Mouse (Mus musculus) adrenal gland, adult 2 months (tissue): ENCODE data around the gene Gm13306. TPM values are rescaled to one million over a fixed set of nuclear protein-coding genes. Genes with fewer than 3 reads are reported as not detected.
"Not testable (repeated sequence)": the region's sequence is repeated elsewhere in the genome, so short reads cannot be mapped to it uniquely, and the experiment has no call there.

Experiments
- DNase-seq: peaks from one replicate; pipeline ENCODE4 v3.0.0; 2021
- long read RNA-seq: library from polyadenylated mRNA; stranded (forward); transcript quantifications from one replicate; pipeline ENCODE4 v2.0.0, GENCODE M21; 2021
- polyA plus RNA-seq: library from polyadenylated mRNA; depleted of rRNA; stranded (reverse); fragments of >200 nt; gene quantifications from 2 replicates; pipeline ENCODE4 v1.2.3, GENCODE M21; 2012; rRNA removed
- total RNA-seq, 2 experiments: library from RNA; stranded (reverse); gene quantifications; 2 replicates each; pipeline ENCODE4 v1.2.3; 2021

The Gm13306 gene
- total RNA-seq = 1 to 10 TPM; 6.6 to 8.3 TPM
- 22.3 and 31.3 TPM in 2 replicates for polyA plus RNA-seq
- long read RNA-seq, partial matches to known transcripts = 0 of 2 reads
- long read RNA-seq, other reads (novel, unspliced or antisense) = 0 of 2 reads

- not testable (repeated sequence) for DNase-seq
Measured at GRCm38 (mm10) chr4:42153136-42153535, at the start of gene Gm13306. Gene Gm13306 (plus strand): TSS chr4:42153436.

- DNase-seq = not testable (repeated sequence)
Measured at GRCm38 (mm10) chr4:42114517-42114916, 38.7 kb upstream of the Gm13306 start, which contains the start of gene Gm13304. Gene Gm13304 (plus strand): TSS chr4:42114817.

GRCm38 (mm10) chr4:42168503-42168902 lies 15.3 kb downstream of the Gm13306 start, which contains the start of gene Gm13305:
Gene Gm13305 (minus strand): TSS chr4:42168603.
- not testable (repeated sequence) for DNase-seq

DNA sequence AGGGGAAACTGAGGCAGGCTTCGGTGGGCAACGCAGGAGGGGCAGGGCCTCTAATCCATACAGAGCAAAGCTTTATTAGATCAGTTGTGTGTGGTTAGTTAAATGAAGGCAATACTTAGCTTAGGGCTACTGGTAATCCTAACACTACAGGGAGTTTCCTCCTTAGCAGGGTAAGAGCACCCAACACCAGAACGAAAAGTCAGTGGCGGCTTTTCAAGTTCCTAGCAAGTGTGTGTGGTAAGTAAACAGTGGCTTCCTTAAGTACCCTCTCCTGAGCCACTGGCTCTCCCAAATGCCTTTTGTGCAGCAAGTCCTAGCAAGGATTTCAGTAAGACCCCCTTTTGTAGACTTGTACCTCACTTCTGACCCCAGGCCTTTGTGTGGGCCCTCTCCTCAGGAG lies 25.0 kb downstream of the Gm13306 start:
- not testable (repeated sequence) for DNase-seq

DNA sequence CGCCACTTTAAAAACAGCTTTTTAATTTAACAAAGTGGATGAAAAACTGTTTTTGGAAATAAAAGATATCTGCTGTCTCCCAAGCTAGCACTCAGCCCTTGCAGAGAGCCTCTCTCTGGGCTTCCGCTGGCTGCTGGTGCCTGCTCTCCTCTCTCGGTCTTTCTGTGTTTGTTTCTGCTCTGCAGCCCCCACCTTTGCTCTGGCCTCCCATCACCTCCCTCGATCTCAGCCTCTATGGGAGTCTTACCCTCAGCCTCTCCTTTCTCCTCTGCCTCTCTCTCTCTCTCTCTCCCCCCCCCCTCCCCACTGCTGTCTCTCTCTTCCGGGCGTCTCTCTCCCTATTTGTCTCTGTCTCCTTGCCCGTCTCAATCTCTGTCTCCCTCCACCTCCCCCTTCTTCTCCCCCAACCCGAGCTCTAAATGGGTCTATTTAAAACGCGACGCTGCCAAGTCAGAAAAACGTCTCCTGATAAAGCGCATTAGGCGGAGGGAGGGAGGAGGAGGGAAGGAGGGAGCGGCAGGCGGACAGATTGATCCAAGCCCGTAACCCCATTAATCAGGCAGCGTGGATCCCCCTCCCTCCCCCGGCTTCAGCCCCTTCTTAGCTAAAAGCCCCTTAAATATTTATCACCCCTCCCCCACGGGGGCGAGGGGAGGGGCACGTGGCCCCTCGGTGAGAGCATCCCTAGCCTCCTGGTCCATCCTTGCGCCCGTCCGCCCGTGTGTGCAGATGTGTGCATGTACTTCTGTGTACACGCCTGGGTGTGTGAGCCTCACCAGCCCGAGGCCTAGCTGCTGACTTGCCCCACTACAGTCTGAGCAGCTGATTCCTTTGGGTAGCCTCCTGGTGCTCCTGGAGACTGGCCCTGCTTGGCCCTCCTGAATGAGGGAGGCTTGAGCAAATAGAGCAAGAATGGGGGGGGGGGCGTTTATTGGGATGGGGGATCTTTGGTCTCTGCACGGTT lies 30.3 kb downstream of the Gm13306 start:
- not testable (repeated sequence) for DNase-seq

GRCm38 (mm10) chr4:42184324-42184979 lies 31.2 kb downstream of the Gm13306 start:
- DNase-seq = not testable (repeated sequence)

GRCm38 (mm10) chr4:42184980-42185372 lies 31.7 kb downstream of the Gm13306 start:
- DNase-seq = not testable (repeated sequence)

Other genes with a start within 250 kb of the Gm13306 start
- not detected for gene Gm21541, start 249.8 kb upstream of the Gm13306 start, total RNA-seq
- gene Gm21541, start 249.8 kb upstream of the Gm13306 start, polyA plus RNA-seq = not detected in 2 replicates
- gene Gm20878, start 211.9 kb upstream of the Gm13306 start, total RNA-seq = 1 to 10 TPM; 3.8 to 4.5 TPM
- 3.3 and 4.8 TPM in 2 replicates for gene Gm20878, start 211.9 kb upstream of the Gm13306 start, polyA plus RNA-seq
- gene Fam205a4, start 187.4 kb upstream of the Gm13306 start, total RNA-seq = 1 to 10 TPM in 1 of 2 experiments, under 1 TPM in 1; 0.98 to 1.4 TPM
- 0.19 and 0.28 TPM in 2 replicates for gene Fam205a4, start 187.4 kb upstream of the Gm13306 start, polyA plus RNA-seq
- gene Gm21093, start 118.7 kb upstream of the Gm13306 start, total RNA-seq = not detected
- 0.26 TPM in 2 replicates for gene Gm21093, start 118.7 kb upstream of the Gm13306 start, polyA plus RNA-seq
- gene Gm3893, start 62.2 kb upstream of the Gm13306 start, total RNA-seq = not detected
- not detected in 2 replicates for gene Gm3893, start 62.2 kb upstream of the Gm13306 start, polyA plus RNA-seq
- gene Gm13304, start 38.6 kb upstream of the Gm13306 start, total RNA-seq = 1 to 10 TPM; 1.2 to 5.1 TPM
- not detected in 2 replicates for gene Gm13304, start 38.6 kb upstream of the Gm13306 start, polyA plus RNA-seq
- gene Gm13305, start 15.2 kb downstream of the Gm13306 start, total RNA-seq = 1 to 10 TPM; 1.8 to 1.9 TPM
- gene Gm13305, start 15.2 kb downstream of the Gm13306 start, polyA plus RNA-seq = 0.40 and 0.74 TPM in 2 replicates
- under 1 TPM; 0.76 to 0.84 TPM for gene Gm10600, start 87.2 kb downstream of the Gm13306 start, total RNA-seq
- not detected in 2 replicates for gene Gm10600, start 87.2 kb downstream of the Gm13306 start, polyA plus RNA-seq
- gene Ccl21b, start 102.3 kb downstream of the Gm13306 start, total RNA-seq = not detected
- not detected in 2 replicates for gene Ccl21b, start 102.3 kb downstream of the Gm13306 start, polyA plus RNA-seq
- not detected for gene Gm21953, start 140.8 kb downstream of the Gm13306 start, total RNA-seq
- gene Gm21953, start 140.8 kb downstream of the Gm13306 start, polyA plus RNA-seq = not detected in 2 replicates
- gene Fam205a3, start 164.9 kb downstream of the Gm13306 start, total RNA-seq = not detected
- gene Fam205a3, start 164.9 kb downstream of the Gm13306 start, polyA plus RNA-seq = not detected in 2 replicates